In the genomic region with DNA sequence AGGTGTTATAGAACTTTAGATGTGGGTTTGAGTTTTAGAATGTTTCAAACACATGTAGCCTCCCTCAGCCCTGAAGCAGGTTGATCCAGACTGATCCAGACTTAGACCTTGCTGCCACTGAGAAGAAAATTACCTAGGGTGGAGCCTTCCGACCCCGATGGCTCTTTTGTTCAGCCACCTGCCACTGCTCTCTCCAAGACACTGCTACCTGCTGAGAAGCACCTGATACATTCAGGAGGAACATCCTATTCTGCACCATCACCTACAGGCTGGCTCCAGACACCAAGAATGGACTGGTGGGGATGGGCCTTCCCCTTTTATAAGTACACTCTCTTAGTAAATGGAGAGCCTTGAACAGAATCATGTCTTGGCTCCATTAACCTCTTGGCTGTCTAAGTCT, we compare ENCODE assay signal across 15 mouse cellular contexts.
"Had no signal": no experiment of that assay in that cellular context is flagged by ENCODE, and none has a peak within 500 bp of the region (broad histone marks: within the 10 kb centered on the region; RNA-seq: fewer than 3 reads in every experiment).

No protein-coding gene starts in this region.

- H3K27ac ChIP-seq: lung, embryonic 15.5 days; macrophage; midbrain, embryonic 13.5 days; midbrain, embryonic 15.5 days; neural tube, embryonic 12.5 days had no signal

- DNase-seq: liver, postnatal 0 days; lung, adult 2 months; lung, postnatal 14 days; lung, postnatal 36 days; right cerebral cortex, postnatal 14 days; spleen, adult 18-20 months; thymus, adult 18-20 months; thymus, postnatal 14 days; thymus, postnatal 4 days had no signal

- H3K4me3 ChIP-seq: lung, embryonic 15.5 days; megakaryocyte, embryonic 14.5 days; midbrain, embryonic 13.5 days; midbrain, embryonic 15.5 days; neural tube, embryonic 12.5 days had no signal
